Mouse (Mus musculus) kidney, adult 2 months (tissue): ENCODE measurements around the gene Mgp.

ENCODE experiments used
- CTCF ChIP-seq: fragments of 200-500 bp; conservative IDR thresholded peaks from 2 replicates; pipeline ENCODE4 v1.5.1; 2011; ENCODE audit warnings: low read depth, mild to moderate bottlenecking, control low read depth, low read length, moderate library complexity, mixed read lengths; ENCODE audit not compliant: insufficient read depth, insufficient read length
- POLR2A ChIP-seq: fragments of 200-500 bp; IDR thresholded peaks from one replicate; pipeline ENCODE4 v1.6.1; 2011; ENCODE audit warnings: low read depth, low read length, control low read depth

DNA sequence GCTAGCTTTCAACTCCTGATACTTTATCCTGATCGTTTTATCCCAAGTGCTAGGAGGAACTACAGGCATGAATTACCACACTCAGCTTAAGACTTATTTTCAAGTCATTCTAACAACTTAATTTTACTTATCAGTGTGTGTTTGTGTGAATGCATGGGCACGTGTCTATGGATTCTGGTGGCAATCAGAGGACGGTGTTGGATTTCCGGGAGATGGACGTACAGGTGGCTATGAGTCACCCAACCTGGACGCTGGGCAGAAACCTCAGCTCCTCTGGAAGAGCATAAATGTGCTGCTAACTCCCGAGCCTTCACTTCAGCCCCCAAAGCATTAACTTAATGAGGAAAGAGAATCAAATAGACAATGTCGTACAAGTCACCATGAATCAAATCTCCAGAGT is 50.6 kb downstream of the Mgp start:
- TF ChIP-seq CTCF (no peak), POLR2A (no peak)
